Mouse (Mus musculus) c-Kit-positive CD71-positive TER-119-positive erythroid progenitor cells, embryonic 14.5 days (primary cell): ENCODE data around the gene Eapp.
A peak's percentile ranks its signal among the peaks of the same experiment; 100 is the strongest.
"Not testable (repeated sequence)": the region's sequence is repeated elsewhere in the genome, so short reads cannot be mapped to it uniquely, and the experiment has no call there.

Experiments used
- DNase-seq: peaks from one replicate; pipeline ENCODE4 v3.0.0-alpha.2; 2013; ENCODE audit warnings: low spot score

The Eapp gene

DNA sequence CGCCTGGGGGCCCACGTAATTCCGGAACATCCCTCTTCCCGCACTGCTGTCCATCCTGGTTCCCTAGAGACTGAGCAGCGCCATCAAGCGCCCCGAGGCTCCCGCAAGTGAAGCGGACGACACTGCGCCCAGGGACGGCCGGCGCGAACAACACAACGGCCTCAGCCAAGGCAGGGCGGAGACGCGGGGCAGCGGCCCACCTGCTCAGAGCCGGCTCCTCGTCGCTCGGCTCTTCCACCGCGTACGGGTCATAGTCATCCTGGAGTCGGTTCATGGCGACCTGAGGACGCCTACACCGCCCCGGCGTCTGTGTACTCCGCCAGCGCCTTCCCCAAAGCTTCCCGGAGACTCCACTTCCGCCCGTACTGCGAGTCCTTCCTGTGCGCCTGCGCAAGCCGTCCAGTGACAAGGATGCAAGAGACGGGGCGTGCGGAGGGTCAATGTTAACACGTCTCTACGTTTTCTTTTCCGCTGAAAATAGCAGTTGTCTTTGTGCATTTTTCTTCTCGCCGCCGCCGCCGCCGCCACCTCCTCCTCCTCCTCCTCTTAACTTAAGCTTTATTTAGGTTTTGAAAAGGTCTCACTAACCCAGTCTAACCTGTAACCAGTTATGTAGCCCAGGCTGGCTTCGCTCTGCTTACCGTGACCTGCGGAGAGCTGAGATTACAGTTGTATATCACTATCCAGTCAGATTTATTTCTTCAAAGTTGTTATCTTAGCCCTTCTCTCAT is at the start of gene Eapp:
TSS of gene Eapp (minus strand) at position 387 of the 731 bp plus-strand sequence.
- peak; percentile 94 for DNase-seq

DNA sequence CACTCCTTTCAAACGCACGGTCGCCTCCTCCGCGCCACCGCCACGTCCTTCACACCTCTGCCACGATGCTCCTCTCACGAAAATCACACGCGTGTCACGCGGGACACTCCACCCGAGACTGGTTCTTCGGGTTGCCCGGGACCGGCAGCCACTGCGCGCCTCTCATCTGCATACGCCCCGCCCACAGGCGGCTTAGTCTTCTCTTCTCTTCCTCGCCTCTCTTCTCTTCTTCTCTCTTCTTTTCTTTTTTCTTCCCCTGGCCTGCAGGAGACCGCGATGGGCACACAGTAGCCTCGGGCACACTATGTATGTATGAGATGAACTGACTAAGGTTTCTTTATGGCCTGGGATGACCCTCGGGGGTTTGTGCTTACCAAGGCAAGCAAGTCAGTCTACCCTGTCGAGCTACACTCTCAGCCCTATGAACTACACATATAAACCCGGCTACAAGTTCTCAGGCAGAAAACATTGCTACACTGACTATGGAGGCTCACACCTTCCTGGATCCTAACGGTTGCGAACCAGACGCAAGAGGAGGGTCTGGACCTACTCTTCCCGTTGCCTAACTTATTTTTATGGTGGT is 43.1 kb upstream of the Eapp start:
- DNase-seq: not testable (repeated sequence)

DNA sequence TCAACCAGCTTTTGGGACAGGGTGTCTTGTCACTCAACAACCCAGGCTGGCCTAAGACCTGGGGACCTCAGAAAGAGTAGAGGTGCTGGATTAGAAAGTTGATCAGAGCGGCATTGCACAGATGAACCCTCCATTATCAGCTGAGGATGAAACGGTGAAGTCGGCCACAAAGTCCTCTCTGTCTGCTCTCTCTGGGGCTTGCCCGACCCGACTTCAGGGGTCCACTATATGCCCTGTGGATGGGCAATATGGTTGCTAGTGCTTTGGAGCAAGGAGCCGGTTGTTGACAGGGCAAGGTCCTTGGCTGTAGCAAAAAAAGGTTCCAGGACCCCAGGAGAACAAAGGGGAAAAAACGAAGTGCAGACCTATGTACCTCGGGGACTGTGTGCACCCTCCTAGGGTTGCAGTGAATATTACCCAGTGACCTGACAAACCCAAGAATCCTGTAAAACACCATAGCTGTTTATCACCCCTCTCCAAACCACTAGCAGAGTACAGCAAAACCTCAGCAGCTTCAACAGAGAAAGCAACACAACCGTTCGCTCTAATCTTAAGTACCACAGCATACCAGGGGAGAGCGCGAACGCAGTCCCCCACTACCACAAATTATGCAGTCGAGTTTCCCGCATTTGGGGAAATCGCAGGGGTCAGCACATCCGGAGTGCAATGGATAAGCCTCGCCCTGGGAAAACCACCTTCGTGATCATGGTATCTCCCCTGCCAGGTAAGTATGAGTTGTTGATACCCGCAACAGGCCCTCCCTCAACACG is 42.4 kb upstream of the Eapp start:
- not testable (repeated sequence) for DNase-seq

DNA sequence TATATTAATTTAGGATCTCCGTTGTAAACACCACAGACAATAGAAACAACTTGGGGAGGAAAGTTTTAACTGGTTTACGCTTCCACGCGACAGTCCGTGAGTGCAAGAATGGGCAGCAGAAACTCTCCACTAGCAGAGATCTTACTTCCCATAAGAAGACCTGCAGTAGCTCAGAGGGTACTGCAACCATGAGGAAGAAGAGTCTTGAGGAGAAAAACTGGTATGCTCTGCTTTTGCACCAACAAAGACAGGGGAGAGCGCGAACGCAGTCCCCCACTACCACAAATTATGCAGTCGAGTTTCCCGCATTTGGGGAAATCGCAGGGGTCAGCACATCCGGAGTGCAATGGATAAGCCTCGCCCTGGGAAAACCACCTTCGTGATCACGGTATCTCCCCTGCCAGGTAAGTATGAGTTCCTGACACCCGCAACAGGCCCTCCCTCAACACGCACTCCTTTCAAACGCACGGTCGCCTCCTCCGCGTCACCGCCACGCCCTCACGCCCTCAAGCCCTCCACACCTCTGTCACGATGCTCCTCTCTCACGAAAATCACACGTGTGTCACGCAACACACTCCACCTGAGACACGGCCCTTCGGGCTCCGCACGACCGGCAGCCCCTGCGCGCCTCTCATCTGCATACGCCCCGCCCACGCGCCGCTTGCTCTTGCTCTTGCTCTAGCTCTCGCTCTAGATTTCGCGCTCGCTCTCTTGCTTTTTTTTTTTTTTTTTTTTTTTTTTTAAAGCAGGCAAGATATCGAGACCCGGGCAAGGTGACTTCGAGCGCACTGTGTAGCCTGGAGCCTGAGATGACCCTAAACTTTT is 38.8 kb upstream of the Eapp start:
- DNase-seq: not testable (repeated sequence)

DNA sequence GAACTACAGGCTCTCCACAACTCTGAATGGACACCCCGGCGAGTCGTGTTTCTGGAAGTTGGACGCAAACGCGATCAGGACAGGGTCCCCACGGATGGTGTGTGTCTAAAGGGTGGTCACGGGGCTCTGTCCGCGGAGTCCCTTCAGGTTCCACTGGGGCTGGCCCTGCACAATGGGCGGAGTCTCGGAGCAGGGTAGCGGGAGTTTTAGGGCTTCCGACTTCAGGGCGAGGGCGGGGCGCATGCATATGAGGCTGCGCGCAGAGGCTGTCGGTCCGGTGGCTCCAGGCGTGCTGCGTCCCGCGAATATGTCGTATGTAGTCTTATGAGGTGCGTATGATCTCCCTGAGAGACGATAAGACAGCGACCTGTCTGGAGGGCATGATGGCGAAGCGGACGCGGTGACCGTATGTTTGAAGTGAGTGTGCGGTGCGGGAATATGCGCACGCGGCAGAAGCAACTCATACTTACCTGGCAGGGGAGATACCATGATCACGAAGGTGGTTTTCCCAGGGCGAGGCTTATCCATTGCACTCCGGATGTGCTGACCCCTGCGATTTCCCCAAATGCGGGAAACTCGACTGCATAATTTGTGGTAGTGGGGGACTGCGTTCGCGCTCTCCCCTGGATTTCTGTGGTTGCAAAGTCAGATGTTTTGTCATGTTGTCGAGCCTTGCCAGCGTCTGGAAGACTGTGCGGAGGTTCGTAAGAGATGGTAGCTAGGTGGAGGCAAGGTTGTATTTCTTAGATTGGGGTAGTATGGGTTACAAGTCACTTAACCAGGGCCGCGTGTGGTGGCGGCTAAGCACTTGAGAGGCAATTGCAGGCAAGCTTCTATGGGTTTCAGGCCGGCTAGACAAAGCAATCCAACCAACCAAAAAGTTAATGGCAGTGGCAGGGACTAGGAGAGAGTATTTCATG is 33.7 kb upstream of the Eapp start:
- DNase-seq: not testable (repeated sequence)

DNA sequence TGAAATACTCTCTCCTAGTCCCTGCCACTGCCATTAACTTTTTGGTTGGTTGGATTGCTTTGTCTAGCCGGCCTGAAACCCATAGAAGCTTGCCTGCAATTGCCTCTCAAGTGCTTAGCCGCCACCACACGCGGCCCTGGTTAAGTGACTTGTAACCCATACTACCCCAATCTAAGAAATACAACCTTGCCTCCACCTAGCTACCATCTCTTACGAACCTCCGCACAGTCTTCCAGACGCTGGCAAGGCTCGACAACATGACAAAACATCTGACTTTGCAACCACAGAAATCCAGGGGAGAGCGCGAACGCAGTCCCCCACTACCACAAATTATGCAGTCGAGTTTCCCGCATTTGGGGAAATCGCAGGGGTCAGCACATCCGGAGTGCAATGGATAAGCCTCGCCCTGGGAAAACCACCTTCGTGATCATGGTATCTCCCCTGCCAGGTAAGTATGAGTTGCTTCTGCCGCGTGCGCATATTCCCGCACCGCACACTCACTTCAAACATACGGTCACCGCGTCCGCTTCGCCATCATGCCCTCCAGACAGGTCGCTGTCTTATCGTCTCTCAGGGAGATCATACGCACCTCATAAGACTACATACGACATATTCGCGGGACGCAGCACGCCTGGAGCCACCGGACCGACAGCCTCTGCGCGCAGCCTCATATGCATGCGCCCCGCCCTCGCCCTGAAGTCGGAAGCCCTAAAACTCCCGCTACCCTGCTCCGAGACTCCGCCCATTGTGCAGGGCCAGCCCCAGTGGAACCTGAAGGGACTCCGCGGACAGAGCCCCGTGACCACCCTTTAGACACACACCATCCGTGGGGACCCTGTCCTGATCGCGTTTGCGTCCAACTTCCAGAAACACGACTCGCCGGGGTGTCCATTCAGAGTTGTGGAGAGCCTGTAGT is 23.4 kb upstream of the Eapp start:
- DNase-seq: not testable (repeated sequence)

DNA sequence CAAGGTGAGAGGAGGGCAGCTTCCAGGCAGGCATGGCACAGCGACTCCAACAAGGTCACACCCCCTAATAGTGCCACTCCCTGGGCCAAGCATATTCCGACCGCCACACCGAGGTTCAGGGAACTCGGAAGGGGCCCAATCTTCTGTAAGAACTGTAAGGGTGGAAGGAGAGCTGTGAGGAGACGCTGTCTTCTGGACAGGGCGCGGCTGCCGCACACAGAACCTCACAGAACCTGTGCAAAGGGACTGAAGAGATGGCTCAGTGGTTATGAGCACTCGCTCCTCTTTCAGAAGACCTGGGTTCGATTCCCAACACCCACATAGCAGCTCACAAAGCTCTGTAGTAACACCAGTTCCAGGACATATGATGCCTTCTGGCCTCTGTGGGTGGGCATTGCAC is 21.8 kb upstream of the Eapp start:
- not testable (repeated sequence) for DNase-seq

DNA sequence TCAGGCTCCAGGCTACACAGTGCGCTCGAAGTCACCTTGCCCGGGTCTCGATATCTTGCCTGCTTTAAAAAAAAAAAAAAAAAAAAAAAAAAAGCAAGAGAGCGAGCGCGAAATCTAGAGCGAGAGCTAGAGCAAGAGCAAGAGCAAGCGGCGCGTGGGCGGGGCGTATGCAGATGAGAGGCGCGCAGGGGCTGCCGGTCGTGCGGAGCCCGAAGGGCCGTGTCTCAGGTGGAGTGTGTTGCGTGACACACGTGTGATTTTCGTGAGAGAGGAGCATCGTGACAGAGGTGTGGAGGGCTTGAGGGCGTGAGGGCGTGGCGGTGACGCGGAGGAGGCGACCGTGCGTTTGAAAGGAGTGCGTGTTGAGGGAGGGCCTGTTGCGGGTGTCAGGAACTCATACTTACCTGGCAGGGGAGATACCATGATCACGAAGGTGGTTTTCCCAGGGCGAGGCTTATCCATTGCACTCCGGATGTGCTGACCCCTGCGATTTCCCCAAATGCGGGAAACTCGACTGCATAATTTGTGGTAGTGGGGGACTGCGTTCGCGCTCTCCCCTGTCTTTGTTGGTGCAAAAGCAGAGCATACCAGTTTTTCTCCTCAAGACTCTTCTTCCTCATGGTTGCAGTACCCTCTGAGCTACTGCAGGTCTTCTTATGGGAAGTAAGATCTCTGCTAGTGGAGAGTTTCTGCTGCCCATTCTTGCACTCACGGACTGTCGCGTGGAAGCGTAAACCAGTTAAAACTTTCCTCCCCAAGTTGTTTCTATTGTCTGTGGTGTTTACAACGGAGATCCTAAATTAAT is 18.3 kb upstream of the Eapp start:
- DNase-seq: not testable (repeated sequence)

DNA sequence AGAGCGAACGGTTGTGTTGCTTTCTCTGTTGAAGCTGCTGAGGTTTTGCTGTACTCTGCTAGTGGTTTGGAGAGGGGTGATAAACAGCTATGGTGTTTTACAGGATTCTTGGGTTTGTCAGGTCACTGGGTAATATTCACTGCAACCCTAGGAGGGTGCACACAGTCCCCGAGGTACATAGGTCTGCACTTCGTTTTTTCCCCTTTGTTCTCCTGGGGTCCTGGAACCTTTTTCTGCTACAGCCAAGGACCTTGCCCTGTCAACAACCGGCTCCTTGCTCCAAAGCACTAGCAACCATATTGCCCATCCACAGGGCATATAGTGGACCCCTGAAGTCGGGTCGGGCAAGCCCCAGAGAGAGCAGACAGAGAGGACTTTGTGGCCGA is 14.8 kb upstream of the Eapp start:
- not testable (repeated sequence) for DNase-seq

DNA sequence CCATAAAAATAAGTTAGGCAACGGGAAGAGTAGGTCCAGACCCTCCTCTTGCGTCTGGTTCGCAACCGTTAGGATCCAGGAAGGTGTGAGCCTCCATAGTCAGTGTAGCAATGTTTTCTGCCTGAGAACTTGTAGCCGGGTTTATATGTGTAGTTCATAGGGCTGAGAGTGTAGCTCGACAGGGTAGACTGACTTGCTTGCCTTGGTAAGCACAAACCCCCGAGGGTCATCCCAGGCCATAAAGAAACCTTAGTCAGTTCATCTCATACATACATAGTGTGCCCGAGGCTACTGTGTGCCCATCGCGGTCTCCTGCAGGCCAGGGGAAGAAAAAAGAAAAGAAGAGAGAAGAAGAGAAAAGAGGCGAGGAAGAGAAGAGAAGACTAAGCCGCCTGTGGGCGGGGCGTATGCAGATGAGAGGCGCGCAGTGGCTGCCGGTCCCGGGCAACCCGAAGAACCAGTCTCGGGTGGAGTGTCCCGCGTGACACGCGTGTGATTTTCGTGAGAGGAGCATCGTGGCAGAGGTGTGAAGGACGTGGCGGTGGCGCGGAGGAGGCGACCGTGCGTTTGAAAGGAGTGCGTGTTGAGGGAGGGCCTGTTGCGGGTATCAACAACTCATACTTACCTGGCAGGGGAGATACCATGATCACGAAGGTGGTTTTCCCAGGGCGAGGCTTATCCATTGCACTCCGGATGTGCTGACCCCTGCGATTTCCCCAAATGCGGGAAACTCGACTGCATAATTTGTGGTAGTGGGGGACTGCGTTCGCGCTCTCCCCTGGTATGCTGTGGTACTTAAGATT is 14.2 kb upstream of the Eapp start:
- DNase-seq: not testable (repeated sequence)

DNA sequence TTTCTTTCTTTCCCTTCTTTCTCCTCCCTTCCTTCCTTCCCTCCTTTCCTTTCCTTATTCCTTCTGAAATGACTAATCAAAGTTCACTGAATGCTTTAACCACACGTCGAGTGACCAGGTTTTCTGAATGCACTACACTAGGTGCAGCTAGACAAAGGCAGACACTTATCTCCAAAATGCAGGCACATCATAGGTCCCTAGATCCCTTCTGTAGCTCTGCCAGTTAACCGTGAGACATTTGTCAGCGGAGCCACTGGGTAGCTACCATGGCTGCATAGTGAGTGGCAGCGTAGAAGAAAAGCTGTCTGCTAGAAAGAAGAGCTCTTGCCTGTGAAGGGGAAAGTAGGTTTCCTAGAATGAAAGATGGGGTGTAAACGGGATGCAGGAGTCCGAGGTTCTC is 3.7 kb upstream of the Eapp start:
- DNase-seq: no peak

DNA sequence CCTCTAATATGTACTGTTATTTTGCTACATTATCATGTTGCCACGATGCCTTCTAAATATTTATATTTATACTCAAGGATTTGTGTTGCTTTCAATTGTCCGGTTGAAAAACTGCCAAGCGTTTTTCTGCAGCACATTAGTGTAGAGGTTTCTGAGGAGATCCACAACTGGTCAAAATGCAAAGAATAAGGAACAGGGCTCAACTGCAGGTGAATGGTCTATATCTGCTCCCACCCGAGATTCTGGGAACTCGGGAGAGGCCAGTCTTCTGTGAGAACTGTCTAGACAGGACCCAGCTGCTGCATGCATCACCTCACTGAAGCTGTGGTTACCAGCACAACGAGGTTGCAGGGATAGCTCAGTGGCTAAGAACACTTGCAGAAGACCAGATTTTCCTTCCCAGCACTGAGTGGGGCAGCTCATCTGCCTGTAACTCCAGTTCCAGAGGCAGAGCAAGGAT is 2.1 kb upstream of the Eapp start:
- DNase-seq: no peak

DNA sequence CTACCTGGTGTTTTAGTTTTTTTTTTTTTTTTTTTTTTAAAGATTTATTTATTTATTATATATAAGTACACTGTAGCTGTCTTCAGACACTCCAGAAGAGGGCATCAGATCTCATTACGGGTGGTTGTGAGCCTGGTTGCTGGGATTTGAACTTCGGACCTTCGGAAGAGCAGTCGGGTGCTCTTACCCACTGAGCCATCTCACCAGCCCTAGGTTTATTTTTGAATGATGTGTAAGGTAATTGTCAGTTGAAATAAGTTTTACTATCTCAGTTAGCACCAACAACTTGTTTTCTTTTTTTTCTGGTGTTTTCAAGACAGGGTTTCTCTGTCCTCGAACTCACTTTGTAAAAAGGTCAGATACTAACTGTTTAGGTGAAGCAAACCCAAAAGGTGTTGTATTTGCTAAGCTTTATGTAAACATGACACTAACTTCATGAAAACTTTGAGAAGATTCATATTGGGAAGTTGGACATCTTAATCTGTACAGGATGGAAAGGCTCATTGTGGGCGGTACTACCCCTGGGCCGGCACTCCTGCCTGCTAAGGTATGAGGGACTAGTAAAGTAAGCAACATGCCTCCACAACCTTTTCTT is 1.4 kb upstream of the Eapp start:
- peak; percentile 70 for DNase-seq

DNA sequence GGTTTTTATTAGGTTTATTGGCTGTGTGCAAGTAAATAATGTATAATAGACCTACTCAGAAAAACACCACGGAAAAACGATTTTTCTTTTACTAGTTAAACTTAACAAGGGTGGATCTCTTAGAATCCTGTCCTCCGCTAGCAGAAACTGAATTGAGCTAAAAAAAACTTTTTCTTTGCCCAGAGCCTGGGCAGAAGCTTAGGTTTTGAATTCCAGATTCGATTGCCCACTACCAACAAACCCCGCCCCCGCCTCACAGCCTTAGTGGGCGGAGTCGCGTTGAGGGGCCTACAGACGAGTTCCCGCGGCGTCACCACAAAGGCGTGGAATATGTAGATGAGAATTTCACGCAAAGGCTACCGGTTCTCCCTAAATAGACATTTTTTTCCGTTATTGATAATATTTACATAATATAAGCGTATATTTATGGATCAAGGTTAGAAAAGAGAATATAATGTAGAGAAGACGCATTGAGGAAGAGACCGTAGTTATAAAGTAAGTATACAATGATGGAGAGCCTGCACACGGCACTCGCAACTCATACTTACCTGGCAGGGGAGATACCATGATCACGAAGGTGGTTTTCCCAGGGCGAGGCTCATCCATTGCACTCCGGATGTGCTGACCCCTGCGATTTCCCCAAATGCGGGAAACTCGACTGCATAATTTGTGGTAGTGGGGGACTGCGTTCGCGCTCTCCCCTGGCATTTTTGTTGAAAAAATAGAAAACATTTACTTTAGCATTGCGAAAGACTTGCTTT is 725 bp upstream of the Eapp start:
- peak; percentile 91 for DNase-seq

DNA sequence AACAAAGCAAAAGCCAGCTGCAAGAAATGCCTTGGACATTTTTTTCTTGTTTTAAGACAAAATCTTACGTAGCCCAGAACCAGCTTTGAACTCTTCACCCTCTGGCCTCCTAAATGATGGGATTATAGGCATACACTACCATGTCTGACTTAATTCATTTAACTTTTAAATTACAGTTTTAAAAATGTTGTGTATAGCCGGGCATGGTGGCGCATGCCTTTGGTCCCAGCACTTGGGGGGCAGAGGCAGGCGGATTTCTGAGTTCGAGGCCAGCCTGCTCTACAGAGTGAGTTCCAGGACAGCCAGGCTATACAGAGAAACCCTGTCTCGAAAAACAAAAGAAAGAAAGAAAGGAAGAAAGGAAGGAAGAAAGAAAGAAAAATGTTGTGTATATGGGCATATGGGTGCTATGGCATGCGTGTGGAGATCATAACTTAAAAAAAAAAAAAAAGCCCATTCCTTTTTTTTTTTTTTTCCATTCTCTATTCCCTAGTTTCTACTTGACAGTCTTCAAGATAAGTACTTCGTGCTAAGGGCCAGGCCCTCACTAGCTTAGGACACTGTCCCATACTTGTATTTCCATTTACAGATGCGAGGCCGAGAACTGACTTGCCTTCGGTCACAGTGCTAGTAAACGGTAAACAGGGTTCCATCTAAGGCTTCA is 718 bp downstream of the Eapp start:
- DNase-seq: no peak

DNA sequence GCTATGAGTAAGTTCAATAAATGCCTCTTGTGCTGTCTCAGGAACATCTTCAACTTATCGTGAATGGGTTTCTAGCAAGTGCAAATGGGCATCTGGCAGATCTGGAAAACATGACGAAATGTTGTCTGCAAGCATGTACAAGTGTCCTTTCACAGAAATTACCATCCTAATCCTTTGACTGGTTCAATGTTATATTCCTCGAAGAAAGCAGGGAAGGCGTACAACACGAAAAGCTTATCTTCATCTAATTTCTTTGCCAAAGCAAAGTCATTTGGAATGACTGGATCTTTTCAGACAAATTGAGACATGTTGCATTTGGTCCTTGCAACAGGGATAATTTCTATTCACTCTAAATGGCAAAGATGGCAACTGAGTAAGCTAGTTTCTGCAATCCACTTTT is 6.6 kb downstream of the Eapp start:
- DNase-seq: no peak
